Mouse (Mus musculus): Measurements from ENCODE around the gene Gsta2. TPM values are rescaled to one million over a fixed set of nuclear protein-coding genes. Genes with fewer than 3 reads are reported as not detected.
"Not testable (repeated sequence)": the region's sequence is repeated elsewhere in the genome, so short reads cannot be mapped to it uniquely, and the experiment has no call there.

The Gsta2 gene
- total RNA-seq, 4 experiments from 2014 or later: not detected

DNA sequence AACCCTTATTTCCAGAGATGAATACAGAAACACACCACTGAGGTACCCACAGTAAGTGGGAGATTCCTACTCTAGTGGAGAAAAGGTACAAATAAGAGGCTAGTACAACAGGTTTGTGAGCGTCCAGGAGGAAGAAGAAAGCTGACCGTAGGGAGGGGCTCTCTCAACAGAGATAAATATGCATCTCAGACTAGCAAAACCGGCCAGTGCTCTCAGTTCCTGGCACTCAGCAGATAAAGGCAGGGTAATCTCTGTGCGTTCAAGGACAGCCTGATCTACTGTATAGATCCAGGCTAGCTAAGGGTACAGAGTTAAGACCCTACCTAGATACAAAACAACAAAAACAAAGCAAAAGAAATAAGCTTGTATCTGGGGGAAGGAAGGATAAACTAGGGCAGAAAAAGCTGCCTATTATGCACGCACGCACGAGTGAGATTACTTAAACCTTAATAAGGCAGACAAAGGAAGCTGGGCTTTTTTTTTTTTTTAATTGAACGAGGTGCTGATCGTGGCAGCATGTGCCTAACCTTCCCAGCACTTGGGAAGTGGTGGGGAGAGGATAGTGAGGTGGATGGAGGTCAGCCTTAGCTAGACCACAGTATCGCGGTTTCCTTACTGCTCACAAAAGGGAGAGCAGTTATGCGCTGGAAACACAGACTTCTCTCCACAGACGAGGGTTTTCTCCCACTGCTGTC is 10.4 kb upstream of the Gsta2 start:
- DNase-seq (ENCODE audit: low spot score in 2 of 2): no peak

DNA sequence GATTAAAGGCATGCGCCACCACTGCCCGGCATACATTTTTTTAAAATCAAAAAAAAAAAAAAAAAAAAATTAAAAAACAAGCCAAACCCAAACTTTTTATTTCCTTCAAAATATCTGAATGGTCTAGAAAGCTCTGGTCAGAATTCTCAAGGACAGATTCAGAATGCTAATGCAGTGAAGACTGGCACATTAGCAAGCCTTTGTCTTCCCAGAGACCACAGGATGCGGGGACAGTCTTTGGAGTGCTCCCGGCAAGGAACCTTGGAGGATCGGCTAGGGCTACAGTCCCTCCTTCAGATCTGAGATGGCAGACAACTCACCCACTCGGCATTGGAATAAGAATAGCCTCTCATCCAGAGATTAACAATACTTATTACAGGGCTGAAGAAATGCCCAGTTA is 9.1 kb upstream of the Gsta2 start:
- DNase-seq (ENCODE audit: low spot score in 2 of 2): no peak

- no peak for DNase-seq (ENCODE audit: low spot score in 2 of 2)
Observed at GRCm38 (mm10) chr9:78363374-78363773, 7.8 kb upstream of the Gsta2 start.

DNA sequence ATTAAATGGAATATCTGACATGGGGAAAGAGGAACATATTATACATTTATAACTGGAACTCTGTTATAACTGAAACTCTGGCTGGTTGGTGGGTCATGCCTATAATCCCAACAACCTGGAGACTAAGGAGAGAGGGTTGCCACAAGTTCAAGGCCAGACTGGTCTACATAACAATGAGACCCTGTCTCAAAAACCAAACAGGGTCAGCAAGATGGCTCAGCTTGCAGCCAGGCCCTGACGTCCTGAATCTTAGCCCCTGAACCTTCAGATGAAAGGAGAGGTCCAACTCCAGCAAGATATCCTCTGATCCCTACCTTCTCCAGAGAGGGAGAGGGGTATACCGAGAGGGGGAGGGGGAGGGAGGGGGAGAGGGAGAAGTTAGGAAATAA is 4.9 kb upstream of the Gsta2 start:
- no peak for DNase-seq (ENCODE audit: low spot score in 2 of 2)

DNA sequence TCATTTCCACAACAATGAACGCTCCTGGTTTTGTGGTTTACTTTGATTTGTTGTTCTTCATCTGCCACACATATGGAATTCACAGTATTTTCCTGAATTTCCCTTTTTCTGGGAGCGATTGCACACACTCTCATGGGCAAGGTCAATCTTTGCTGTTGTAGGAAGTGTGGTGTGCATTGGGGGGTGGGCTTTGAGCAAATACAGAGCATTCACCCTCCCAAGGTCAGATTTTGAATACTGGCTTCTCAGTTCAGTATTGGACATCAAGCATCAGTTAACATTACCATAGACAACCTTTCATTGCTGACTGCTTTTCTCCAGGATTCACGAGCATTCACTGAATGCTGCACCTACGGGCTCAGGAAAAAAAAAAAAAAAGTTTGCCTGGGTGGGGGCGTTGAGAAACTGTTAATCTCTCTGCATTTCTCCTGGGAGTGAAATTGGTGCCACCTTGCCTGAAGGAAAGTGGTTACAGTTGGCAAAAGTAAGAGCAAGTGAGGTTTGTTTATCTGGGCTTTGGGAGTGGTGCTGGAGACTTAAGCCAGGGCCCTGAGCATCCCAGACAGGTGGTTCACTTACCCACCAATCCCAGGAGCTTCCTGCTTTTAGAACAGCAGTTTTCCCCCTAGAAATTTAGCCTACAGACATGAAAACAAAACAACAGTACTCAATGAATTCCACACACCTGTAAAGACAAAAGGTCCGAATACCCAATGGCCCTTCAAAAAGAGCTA is 4.3 kb upstream of the Gsta2 start:
- no peak for DNase-seq (ENCODE audit: low spot score in 2 of 2)

DNA sequence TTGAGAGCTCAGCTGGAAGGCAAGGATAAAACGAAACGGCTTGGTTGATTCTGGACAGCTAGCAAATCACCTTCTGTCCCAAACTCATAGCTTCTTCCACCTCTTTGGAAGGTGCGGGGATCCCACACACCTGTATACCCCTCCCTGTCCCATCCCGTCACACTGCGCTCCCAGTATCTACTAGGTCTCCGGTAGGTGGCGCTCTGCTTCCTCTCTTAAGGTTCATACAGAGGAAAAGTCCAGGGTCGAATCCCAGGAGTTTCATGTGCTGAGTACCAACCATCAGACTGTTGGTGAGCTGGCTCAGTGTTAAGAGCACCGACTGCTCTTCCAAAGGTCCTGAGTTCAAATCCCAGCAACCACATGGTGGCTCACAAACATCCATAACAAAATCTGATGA is 2.5 kb upstream of the Gsta2 start:
- peak in 1 of 2 experiments; percentile 6 for DNase-seq (ENCODE audit: low spot score in 2 of 2)

- DNase-seq (ENCODE audit: low spot score in 2 of 2): no peak
Observed at GRCm38 (mm10) chr9:78354665-78355578, 666 bp downstream of the Gsta2 start.

DNA sequence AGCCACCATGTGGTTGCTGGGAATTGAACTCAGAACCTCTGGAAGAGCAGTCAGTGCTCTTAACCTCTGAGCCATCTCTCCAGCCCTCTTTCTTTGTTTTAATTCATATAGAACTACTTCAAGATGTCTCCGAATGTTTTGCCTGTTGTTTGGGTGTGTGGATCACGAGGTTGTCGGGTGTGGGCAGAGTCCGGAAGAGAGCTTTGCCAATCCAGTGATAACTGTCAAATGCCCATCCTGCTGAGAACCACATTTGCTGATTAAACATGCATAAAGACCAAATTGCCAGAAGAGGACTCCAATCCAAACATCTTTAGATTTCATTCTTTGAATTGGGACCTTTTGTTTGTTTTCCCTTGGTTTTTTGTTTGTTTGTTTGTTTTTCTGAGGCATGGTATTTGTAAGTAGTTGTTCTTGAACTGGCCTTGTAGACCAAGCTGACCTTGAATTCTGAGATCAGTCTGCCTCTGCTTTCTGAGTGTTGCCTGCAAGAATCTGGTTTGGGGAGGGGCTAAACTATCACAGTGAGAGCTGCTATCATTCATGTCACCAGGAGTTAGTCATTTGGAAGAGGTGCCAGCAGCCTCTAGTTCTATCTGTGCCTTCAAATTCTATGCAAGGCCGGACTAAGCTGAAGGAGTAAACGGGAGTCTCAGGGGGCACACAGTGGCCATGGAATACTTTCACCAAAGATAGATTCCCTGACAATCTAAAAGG is 3.9 kb downstream of the Gsta2 start:
- no peak for DNase-seq (ENCODE audit: low spot score in 2 of 2)

GRCm38 (mm10) chr9:78350007-78350406 is 5.6 kb downstream of the Gsta2 start:
- DNase-seq (ENCODE audit: low spot score in 2 of 2): not testable (repeated sequence)

- not testable (repeated sequence) for DNase-seq (ENCODE audit: low spot score in 2 of 2)
Observed at GRCm38 (mm10) chr9:78349141-78349540, 6.4 kb downstream of the Gsta2 start.

DNA sequence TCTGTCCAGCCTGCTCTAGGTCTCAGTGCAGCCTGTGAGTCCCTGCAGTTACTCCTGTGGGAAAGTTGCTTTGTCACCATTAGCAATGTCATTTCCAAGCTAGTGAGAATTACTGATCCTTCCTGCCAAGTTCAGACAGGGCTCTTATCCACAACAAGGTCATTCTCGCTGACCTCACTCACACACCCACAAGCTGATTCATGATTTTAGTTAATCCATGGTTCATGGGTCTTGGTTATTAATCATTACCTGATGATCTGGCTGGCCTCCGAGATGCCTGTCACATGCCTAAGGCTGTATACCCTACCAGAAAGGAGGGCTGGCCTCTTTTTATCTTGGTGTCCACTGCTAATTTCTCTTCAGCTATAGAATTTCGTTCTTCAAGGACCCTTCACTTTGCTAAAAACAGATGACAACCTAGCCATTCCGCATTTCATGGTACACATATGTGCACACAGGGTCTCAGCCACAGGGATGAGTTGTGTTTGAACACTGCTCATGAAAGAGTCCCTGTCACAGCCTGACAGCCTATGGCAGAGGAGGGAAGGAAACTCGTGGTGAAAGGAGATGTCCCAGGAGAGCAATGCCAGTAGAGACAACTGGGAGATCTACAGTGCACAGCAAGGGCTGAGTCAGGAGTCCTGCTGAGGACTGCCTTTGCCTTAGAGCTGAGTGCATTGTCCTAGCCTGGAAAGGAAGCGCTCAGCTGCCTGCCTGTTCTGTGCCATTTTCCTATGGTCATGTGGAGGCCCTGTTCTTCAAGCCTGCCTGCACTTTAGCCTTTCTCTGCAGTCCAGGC is 7.2 kb downstream of the Gsta2 start:
- not testable (repeated sequence) for DNase-seq (ENCODE audit: low spot score in 2 of 2)

GRCm38 (mm10) chr9:78347004-78347403 is 8.6 kb downstream of the Gsta2 start:
- no peak for DNase-seq (ENCODE audit: low spot score in 2 of 2)

- not testable (repeated sequence) for DNase-seq (ENCODE audit: low spot score in 2 of 2)
Observed at GRCm38 (mm10) chr9:78345235-78345634, 10.4 kb downstream of the Gsta2 start.

DNA sequence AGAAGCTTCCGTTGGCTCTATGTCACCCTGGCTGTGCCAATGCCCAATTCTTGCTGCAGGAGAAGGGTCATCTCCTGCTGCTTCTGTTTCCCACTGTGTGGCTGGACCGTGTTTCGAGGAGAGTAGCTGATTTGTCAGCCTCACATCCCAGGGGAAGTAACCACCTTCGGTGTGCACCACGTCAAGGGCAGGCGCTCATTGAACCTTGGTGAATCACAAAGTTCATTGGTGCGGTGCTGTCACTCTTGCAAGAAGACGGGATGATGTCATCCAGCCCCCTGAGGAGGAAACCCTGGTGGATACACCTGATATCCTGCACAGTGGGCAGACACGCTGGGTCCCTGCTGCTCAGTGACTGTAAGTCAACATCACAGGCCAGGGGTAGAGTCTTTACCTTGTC is 12.5 kb downstream of the Gsta2 start:
- not testable (repeated sequence) for DNase-seq (ENCODE audit: low spot score in 2 of 2)

- DNase-seq (ENCODE audit: low spot score in 2 of 2): not testable (repeated sequence)
Observed at GRCm38 (mm10) chr9:78342494-78342893, 13.1 kb downstream of the Gsta2 start.

GRCm38 (mm10) chr9:78340324-78340723 is 15.3 kb downstream of the Gsta2 start:
- DNase-seq (ENCODE audit: low spot score in 2 of 2): not testable (repeated sequence)

DNA sequence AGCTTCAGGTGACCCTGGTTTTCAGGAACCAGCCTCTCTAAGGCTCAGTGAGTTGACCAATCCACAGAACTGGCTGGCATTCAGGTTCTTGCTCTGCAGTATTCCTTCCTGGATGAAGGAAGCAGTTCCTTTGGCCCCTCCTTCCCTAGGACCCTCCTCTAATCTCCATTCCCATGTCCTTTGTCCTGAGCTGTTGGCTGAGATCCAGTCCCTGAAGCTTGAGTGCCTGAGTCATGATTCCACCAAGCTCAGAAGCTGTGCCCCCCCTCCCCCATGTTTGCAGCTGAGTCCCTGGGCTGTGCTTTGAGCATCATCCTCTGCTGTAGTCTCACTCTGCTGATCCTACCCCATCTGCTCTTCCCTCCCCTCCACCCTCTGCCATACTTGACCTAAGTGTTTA is 18.5 kb downstream of the Gsta2 start:
- not testable (repeated sequence) for DNase-seq (ENCODE audit: low spot score in 2 of 2)

GRCm38 (mm10) chr9:78327289-78327688 is 28.3 kb downstream of the Gsta2 start, which contains the start of gene Omt2b:
TSS of gene Omt2b (plus strand) at chr9:78327589.
- DNase-seq (ENCODE audit: low spot score in 2 of 2): not testable (repeated sequence)

DNA sequence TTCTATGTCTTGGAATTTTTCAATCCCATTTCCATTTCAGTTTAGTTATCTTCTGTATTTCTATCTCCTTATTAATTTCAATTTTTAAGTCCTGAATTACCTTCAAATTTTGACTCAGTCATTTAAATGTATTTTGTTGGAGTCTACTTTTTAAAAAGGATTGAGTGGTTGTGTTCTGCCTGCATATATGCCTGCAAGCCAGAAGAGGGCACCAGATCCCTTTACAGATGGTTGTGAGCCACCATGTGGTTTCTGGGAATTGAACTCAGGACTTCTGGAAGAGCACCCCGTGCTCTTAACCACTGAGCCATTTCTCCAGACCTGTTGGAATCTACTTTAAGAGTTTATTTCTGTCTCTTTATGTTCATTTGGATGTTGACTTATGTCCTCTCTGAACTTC is 36.1 kb downstream of the Gsta2 start:
- DNase-seq (ENCODE audit: low spot score in 2 of 2): no peak

- DNase-seq (ENCODE audit: low spot score in 2 of 2): no peak
Observed at GRCm38 (mm10) chr9:78314696-78315095, 40.9 kb downstream of the Gsta2 start, which contains the start of gene Omt2a. TSS of gene Omt2a (minus strand) at chr9:78314796.
